Mouse (Mus musculus): ENCODE data around the gene Sdad1. TPM values are rescaled to one million over a fixed set of nuclear protein-coding genes. Genes with fewer than 3 reads are reported as not detected.

Sdad1 gene
- total and polyA plus RNA-seq, 3 experiments = 43.6 to 72.9 (median 63.7) TPM

- Histone ChIP-seq H3K36me3 (replicated peaks in 1 of 2; ENCODE audit: control insufficient read depth in 1 of 2, insufficient read depth in 1 of 2, low read length in 1 of 2) (peaks cover 0 to 5% of the 10 kb centered on the region in 2 experiments), H3K27me3 (replicated peaks) (no peaks in the 10 kb centered on the region), H3K4me2 (ENCODE audit: insufficient read depth, low read depth, poor library complexity, severe bottlenecking) (no peak overlapping the region), H3K4me3 (replicated peaks in 1 of 3; ENCODE audit: low read depth in 2 of 3, low read length in 2 of 3, poor library complexity in 1 of 3) (no peak overlapping the region), H3K27ac (ENCODE audit: insufficient read depth, low read depth) (no peak overlapping the region), H3K79me2 (replicated peaks; ENCODE audit: control insufficient read depth, extremely low read depth, insufficient read depth, poor library complexity, severe bottlenecking) (no peaks in the 10 kb centered on the region), H3K9ac (ENCODE audit: insufficient read depth, low read depth) (no peak overlapping the region), H3K9me3 (replicated peaks; ENCODE audit: low read length) (no peaks in the 10 kb centered on the region), H3K4me1 (ENCODE audit: control insufficient read depth in 1 of 2, insufficient read depth in 2 of 2) (no peaks in the 10 kb centered on the region)
- dilution Hi-C loops (cut with MboI; ENCODE audit: extremely low pct_ligation_motif_present, extremely low pct_unique_long_range_greater_than_20kb, low sequenced_read_pairs) (no loop called here), in situ Hi-C loops (cut with MboI; ENCODE audit: low pct_ligation_motif_present, low pct_unique_long_range_greater_than_20kb, low sequenced_read_pairs) (no loop called here)
- TF ChIP-seq MAFK (IDR thresholded peaks at IDR 0.05; ENCODE audit: insufficient replicate concordance, low read length) (no peak), MAZ (IDR thresholded peaks at IDR 0.05; ENCODE audit: low read depth, low read length) (no peak), MXI1 (IDR thresholded peaks at IDR 0.05; ENCODE audit: low read depth, low read length) (no peak), UBTF (IDR thresholded peaks at IDR 0.05; ENCODE audit: low read depth, low read length) (no peak), NRF1 (IDR thresholded peaks at IDR 0.05; ENCODE audit: low read depth, low read length) (no peak), HCFC1 (IDR thresholded peaks at IDR 0.05; ENCODE audit: low read depth, low read length) (no peak), ZKSCAN1 (IDR thresholded peaks at IDR 0.05; ENCODE audit: borderline replicate concordance, low read depth, low read length) (no peak), ELF1 (IDR thresholded peaks at IDR 0.05; ENCODE audit: low read depth, low read length) (no peak), TCF12 (IDR thresholded peaks at IDR 0.05; ENCODE audit: low read depth, low read length) (no peak), SIN3A (IDR thresholded peaks at IDR 0.05; ENCODE audit: low read length) (no peak), ZNF384 (IDR thresholded peaks at IDR 0.05; ENCODE audit: low read depth, low read length) (no peak), POLR2AphosphoS2 (IDR thresholded peaks at IDR 0.05; ENCODE audit: low read depth, low read length) (no peak), JUND (conservative IDR thresholded peaks at IDR 0.05; ENCODE audit: low read depth, low read length) (no peak), MYC (IDR thresholded peaks at IDR 0.05; ENCODE audit: low read depth, low read length) (no peak)
- DNase-seq (ENCODE audit: extremely low read depth) = no peak
Observed at GRCm38 (mm10) chr5:92252797-92253343, 57.4 kb downstream of the Sdad1 start.

- TF ChIP-seq MXI1 (IDR thresholded peaks at IDR 0.05; ENCODE audit: low read depth, low read length) (no peak), MAZ (IDR thresholded peaks at IDR 0.05; ENCODE audit: low read depth, low read length) (no peak), ZNF384 (IDR thresholded peaks at IDR 0.05; ENCODE audit: low read depth, low read length) (no peak), MEF2A (IDR thresholded peaks at IDR 0.05; ENCODE audit: borderline replicate concordance, low read depth, low read length) (no peak), UBTF (IDR thresholded peaks at IDR 0.05; ENCODE audit: low read depth, low read length) (no peak)
- dilution Hi-C loops (cut with MboI; ENCODE audit: extremely low pct_ligation_motif_present, extremely low pct_unique_long_range_greater_than_20kb, low sequenced_read_pairs) = no loop called here
- in situ Hi-C loops (cut with MboI; ENCODE audit: low pct_ligation_motif_present, low pct_unique_long_range_greater_than_20kb, low sequenced_read_pairs) = no loop called here
- H3K27me3 ChIP-seq (replicated peaks) = no peaks in the 10 kb centered on the region
- H3K36me3 ChIP-seq (replicated peaks in 1 of 2; ENCODE audit: control insufficient read depth in 1 of 2, insufficient read depth in 1 of 2, low read length in 1 of 2) = peaks cover 0 to 5% of the 10 kb centered on the region in 2 experiments
- H3K4me3 ChIP-seq (replicated peaks in 1 of 3; ENCODE audit: low read depth in 2 of 3, low read length in 2 of 3, poor library complexity in 1 of 3) = no peak overlapping the region
- DNase-seq (ENCODE audit: extremely low read depth) = no peak
- H3K79me2 ChIP-seq (replicated peaks; ENCODE audit: control insufficient read depth, extremely low read depth, insufficient read depth, poor library complexity, severe bottlenecking) = no peaks in the 10 kb centered on the region
- no peak overlapping the region for H3K27ac ChIP-seq (ENCODE audit: insufficient read depth, low read depth)
- H3K9ac ChIP-seq (ENCODE audit: insufficient read depth, low read depth) = no peak overlapping the region
- no peak overlapping the region for H3K4me2 ChIP-seq (ENCODE audit: insufficient read depth, low read depth, poor library complexity, severe bottlenecking)
- no peaks in the 10 kb centered on the region; a peak in 1 of 4 replicates for H3K4me1 ChIP-seq (ENCODE audit: control insufficient read depth in 1 of 2, insufficient read depth in 2 of 2)
- H3K9me3 ChIP-seq (replicated peaks; ENCODE audit: low read length) = no peaks in the 10 kb centered on the region
Observed at GRCm38 (mm10) chr5:92252031-92252430, 58.2 kb downstream of the Sdad1 start.

Measured in CH12.LX (cell line).